Mouse (Mus musculus) forebrain, embryonic 13.5 days (tissue): ENCODE results near the gene Rgl3. TPM values are rescaled to one million over a fixed set of nuclear protein-coding genes. Genes with fewer than 3 reads are reported as not detected.

Experiments used
- ATAC-seq: fragments of 200-750 bp; cut with Nextera tagmentation; 2 replicates; pipeline ENCODE4 v1.8.0; 2017
- H3K27ac ChIP-seq: fragments of 300-500 bp; sonication (generic); 2 replicates; pipeline ENCODE4 v1.5.1; 2015; ENCODE audit warnings: inconsistent platforms, mild to moderate bottlenecking, moderate library complexity
- H3K27me3 ChIP-seq: fragments of 300-500 bp; sonication (generic); 2 replicates; pipeline ENCODE4 v1.6.1; 2015; ENCODE audit warnings: mild to moderate bottlenecking, inconsistent platforms
- H3K36me3 ChIP-seq: fragments of 300-500 bp; sonication (generic); 2 replicates; pipeline ENCODE4 v1.6.1; 2015; ENCODE audit warnings: mild to moderate bottlenecking, inconsistent platforms; ENCODE audit not compliant: poor library complexity, severe bottlenecking
- H3K4me1 ChIP-seq: fragments of 300-500 bp; sonication (generic); 2 replicates; pipeline ENCODE4 v1.6.1; 2015; ENCODE audit warnings: inconsistent platforms
- H3K4me2 ChIP-seq: fragments of 300-500 bp; sonication (generic); 2 replicates; pipeline ENCODE4 v1.6.1; 2015; ENCODE audit warnings: inconsistent platforms, mild to moderate bottlenecking, moderate library complexity
- H3K4me3 ChIP-seq: fragments of 300-500 bp; sonication (generic); 2 replicates; pipeline ENCODE4 v1.5.1; 2015; ENCODE audit warnings: mild to moderate bottlenecking, inconsistent platforms
- H3K9ac ChIP-seq: fragments of 300-500 bp; sonication (generic); 2 replicates; pipeline ENCODE4 v1.6.1; 2015; ENCODE audit warnings: mild to moderate bottlenecking, inconsistent platforms
- H3K9me3 ChIP-seq: fragments of 300-500 bp; sonication (generic); replicated peaks from 2 replicates; pipeline ENCODE4 v1.6.1; 2016; ENCODE audit warnings: inconsistent platforms
- WGBS: fragments of 180-500 bp; shearing (Covaris S2); methylation state at CpG from one replicate; pipeline ENCODE4 v1.1.7; 2015; 5-methylcytosine and 5-hydroxymethylcytosine counted together
- polyA plus RNA-seq: library from polyadenylated mRNA; unstranded; fragments of >200 nt; fragmentation: Nextera tagmentation; extraction: Ambion mirVana; gene quantifications from 2 replicates; pipeline ENCODE4 v1.2.1, GENCODE M21; 2015

The Rgl3 gene
- polyA plus RNA-seq = 1.1 and 1.2 TPM in 2 replicates

- H3K27ac ChIP-seq = no peak within 1 kb of the TSS
- peaks cover 71% of the 10 kb centered on the region for H3K27me3 ChIP-seq
- ATAC-seq = peak; percentile 50; the same call in 1 of the 2 replicates
- H3K4me2 ChIP-seq = peak within 1 kb of the TSS; percentile 59
- H3K4me3 ChIP-seq = peak within 1 kb of the TSS; percentile 39
- no peaks in the 10 kb centered on the region for H3K9me3 ChIP-seq
- WGBS = 1% methylated on average over 42 of the region's 42 CpGs
- H3K36me3 ChIP-seq = no peaks in the 10 kb centered on the region
- peak within 1 kb of the TSS; percentile 53 for H3K9ac ChIP-seq
- H3K4me1 ChIP-seq = peaks cover 22% of the 10 kb centered on the region
These were observed at the start of gene Rgl3 for GRCm38 (mm10) chr9:21989230-21990110. Rgl3 (minus strand) TSS chr9:21989446.

DNA sequence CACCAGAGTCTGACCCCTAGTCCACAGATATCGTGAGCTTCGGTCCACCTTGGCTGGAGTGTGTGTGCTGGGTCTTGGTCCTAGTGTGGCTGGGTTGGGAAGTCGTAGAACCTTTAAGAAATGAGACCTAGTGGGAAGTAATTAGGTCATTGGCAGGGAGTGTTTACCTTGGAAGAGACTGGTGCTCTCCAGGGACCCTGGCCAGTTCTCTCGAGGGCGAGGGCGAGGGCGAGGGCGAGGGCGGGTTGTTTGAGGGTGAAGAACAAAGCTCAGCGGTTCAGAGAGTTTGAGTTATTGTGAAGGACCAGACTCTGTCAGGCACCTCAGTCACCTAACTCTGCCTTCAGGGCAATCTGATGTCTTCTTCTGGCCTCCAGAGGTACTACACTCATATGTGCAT is 48.6 kb upstream of the Rgl3 start:
- no peaks in the 10 kb centered on the region for H3K27me3 ChIP-seq
- no peak overlapping the region for H3K27ac ChIP-seq
- no peak for ATAC-seq
- H3K4me1 ChIP-seq = peaks cover 25% of the 10 kb centered on the region
- H3K4me3 ChIP-seq = no peak overlapping the region
- no peaks in the 10 kb centered on the region for H3K9me3 ChIP-seq
- no peak overlapping the region for H3K4me2 ChIP-seq
- no peak overlapping the region for H3K9ac ChIP-seq
- WGBS = 94% methylated on average over 10 of the region's 10 CpGs
- H3K36me3 ChIP-seq = peaks cover 39% of the 10 kb centered on the region

- WGBS = 35% methylated on average over 6 of the region's 6 CpGs
- peaks cover 62% of the 10 kb centered on the region for H3K36me3 ChIP-seq
- H3K4me1 ChIP-seq = peaks cover 21% of the 10 kb centered on the region
- no peak overlapping the region for H3K9ac ChIP-seq
- no peaks in the 10 kb centered on the region for H3K9me3 ChIP-seq
- no peaks in the 10 kb centered on the region for H3K27me3 ChIP-seq
- H3K27ac ChIP-seq = peak overlapping the region; percentile 54
- H3K4me2 ChIP-seq = no peak overlapping the region
- ATAC-seq = peak; percentile 54
- H3K4me3 ChIP-seq = no peak overlapping the region
These were observed 46.2 kb upstream of the Rgl3 start for GRCm38 (mm10) chr9:22035300-22036044.

- no peaks in the 10 kb centered on the region for H3K9me3 ChIP-seq
- peaks cover 96% of the 10 kb centered on the region for H3K36me3 ChIP-seq
- 94% methylated on average over 9 of the region's 9 CpGs for WGBS
- no peak for ATAC-seq
- no peak overlapping the region for H3K27ac ChIP-seq
- H3K4me1 ChIP-seq = peaks cover 25% of the 10 kb centered on the region
- H3K4me2 ChIP-seq = no peak overlapping the region
- no peak overlapping the region for H3K4me3 ChIP-seq
- no peaks in the 10 kb centered on the region for H3K27me3 ChIP-seq
- no peak overlapping the region for H3K9ac ChIP-seq
These were observed 41.1 kb upstream of the Rgl3 start for GRCm38 (mm10) chr9:22030386-22030785.

DNA sequence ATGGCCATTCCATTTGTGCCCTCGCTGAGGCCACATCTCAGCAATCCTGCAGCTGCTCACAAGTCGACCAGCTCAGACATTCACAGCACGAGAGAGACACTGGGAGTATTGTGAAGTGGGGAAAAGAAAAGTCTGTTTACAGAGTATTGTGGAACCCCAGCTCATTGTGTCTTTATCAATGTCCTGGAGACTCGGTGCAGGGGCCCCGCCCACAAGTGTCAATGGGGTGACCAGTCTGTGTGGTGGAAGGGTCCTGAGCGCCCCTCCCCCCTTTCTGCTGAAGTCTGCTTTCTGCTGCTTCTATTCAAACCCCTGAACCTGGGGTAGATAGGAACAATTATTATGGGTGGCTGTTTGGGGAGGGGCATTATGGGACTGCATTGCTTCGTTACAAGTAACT is 39.2 kb upstream of the Rgl3 start:
- WGBS = 18% methylated on average over 7 of the region's 7 CpGs
- Histone ChIP-seq H3K27ac (no peak overlapping the region), H3K36me3 (peaks cover 96% of the 10 kb centered on the region), H3K27me3 (no peaks in the 10 kb centered on the region), H3K9ac (no peak overlapping the region), H3K4me1 (peaks cover 17% of the 10 kb centered on the region), H3K4me3 (no peak overlapping the region), H3K4me2 (no peak overlapping the region), H3K9me3 (no peaks in the 10 kb centered on the region)
- no peak for ATAC-seq

- 63% methylated on average over 8 of the region's 8 CpGs for WGBS
- Histone ChIP-seq H3K36me3 (peaks cover 80% of the 10 kb centered on the region), H3K27me3 (no peaks in the 10 kb centered on the region), H3K4me1 (peaks cover 17% of the 10 kb centered on the region), H3K9me3 (no peaks in the 10 kb centered on the region), H3K9ac (no peak overlapping the region), H3K27ac (no peak overlapping the region), H3K4me2 (no peak overlapping the region), H3K4me3 (no peak overlapping the region)
- ATAC-seq = no peak
These were observed 35.3 kb upstream of the Rgl3 start for GRCm38 (mm10) chr9:22024592-22024991.

- H3K9ac ChIP-seq = no peak overlapping the region
- no peak overlapping the region for H3K27ac ChIP-seq
- H3K36me3 ChIP-seq = peaks cover 74% of the 10 kb centered on the region
- H3K9me3 ChIP-seq = no peaks in the 10 kb centered on the region
- H3K27me3 ChIP-seq = no peaks in the 10 kb centered on the region
- 83% methylated on average over 7 of the region's 7 CpGs for WGBS
- no peaks in the 10 kb centered on the region for H3K4me1 ChIP-seq
- no peak for ATAC-seq
- no peak overlapping the region for H3K4me3 ChIP-seq
- H3K4me2 ChIP-seq = no peak overlapping the region
These were observed 28.1 kb upstream of the Rgl3 start for GRCm38 (mm10) chr9:22017208-22017825.

DNA sequence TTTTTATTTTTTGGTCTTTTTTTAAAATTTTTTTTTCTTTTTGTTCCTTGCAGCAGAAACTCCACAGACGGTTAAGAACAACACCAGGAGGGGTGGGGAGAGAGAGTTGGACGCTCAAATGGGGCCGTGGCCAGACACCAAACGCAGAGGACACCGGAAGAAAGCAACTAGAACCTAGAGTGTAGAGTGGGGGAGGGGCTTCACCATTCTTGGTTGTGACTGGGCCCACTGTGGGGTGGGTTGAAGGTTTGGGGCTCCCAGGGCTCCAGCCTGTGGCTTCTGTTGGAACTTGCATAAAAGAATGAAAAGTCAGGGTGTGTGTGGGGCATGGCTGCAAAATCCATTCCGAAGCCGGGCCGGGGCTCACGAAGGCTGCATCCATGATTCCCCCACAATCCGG is 27.0 kb upstream of the Rgl3 start:
- no peak overlapping the region for H3K4me2 ChIP-seq
- peaks cover 82% of the 10 kb centered on the region for H3K36me3 ChIP-seq
- no peak overlapping the region for H3K4me3 ChIP-seq
- H3K9ac ChIP-seq = no peak overlapping the region
- H3K9me3 ChIP-seq = no peaks in the 10 kb centered on the region
- H3K4me1 ChIP-seq = no peaks in the 10 kb centered on the region
- no peak overlapping the region for H3K27ac ChIP-seq
- H3K27me3 ChIP-seq = no peaks in the 10 kb centered on the region
- ATAC-seq = no peak
- 65% methylated on average over 10 of the region's 10 CpGs for WGBS

DNA sequence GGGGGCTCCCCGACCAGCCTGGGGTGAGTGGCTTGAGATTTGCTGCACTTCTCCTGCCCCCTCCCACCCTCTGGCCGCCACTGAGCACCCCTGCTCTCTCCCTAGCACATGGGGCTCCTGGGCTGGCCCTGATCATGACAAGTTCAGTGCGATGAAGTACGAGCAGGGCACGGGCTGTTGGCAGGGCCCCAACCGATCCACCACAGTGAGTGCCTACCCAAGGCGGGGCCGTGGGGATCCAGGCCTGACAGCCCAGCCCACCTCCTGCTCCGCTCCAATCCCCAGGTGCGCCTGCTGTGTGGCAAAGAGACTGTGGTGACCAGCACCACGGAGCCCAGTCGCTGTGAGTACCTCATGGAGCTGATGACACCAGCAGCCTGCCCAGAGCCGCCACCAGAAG is 23.5 kb upstream of the Rgl3 start:
- H3K36me3 ChIP-seq = peaks cover 94% of the 10 kb centered on the region
- peak; percentile 23 for ATAC-seq
- H3K27ac ChIP-seq = no peak overlapping the region

GRCm38 (mm10) chr9:22011055-22011454 is 21.8 kb upstream of the Rgl3 start:
- ATAC-seq = peak; percentile 22; the same call in 1 of the 2 replicates

More for the DNA sequence above, 23.5 kb upstream of the Rgl3 start:
- no peak overlapping the region for H3K4me3 ChIP-seq
- no peaks in the 10 kb centered on the region for H3K27me3 ChIP-seq
- WGBS = 90% methylated on average over 13 of the region's 13 CpGs
- no peak overlapping the region for H3K4me2 ChIP-seq
- H3K9ac ChIP-seq = no peak overlapping the region
- H3K9me3 ChIP-seq = no peaks in the 10 kb centered on the region
- H3K4me1 ChIP-seq = no peaks in the 10 kb centered on the region

DNA sequence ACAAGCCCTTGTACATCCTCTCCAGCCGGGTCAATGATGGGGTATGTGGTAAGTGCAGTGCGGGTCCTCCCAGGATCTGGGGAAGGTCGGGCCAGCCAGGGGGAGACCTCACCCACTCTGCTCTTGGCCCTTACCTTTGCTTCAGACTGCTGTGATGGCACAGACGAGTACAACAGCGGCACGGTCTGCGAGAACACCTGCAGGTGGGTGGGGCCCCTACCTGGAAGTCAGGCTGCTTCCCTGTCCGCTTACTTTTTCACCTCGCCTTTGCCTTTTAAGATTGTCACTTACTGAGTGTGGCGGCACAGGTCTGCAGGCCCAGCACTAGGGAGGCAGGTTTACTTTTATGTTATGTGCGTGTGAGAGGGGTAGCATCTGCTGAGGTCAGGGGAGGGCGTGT is 15.3 kb upstream of the Rgl3 start:
- Histone ChIP-seq H3K27me3 (no peaks in the 10 kb centered on the region), H3K4me3 (0 out of 2 replicates have a peak overlapping the region, but pooled peaks have one; percentile 67), H3K9ac (no peak overlapping the region), H3K4me1 (peaks cover 37% of the 10 kb centered on the region), H3K4me2 (0 out of 2 replicates have a peak overlapping the region, but pooled peaks have one; percentile 1), H3K9me3 (no peaks in the 10 kb centered on the region), H3K27ac (no peak overlapping the region), H3K36me3 (peaks cover 57% of the 10 kb centered on the region)
- WGBS = 91% methylated on average over 12 of the region's 12 CpGs
- ATAC-seq = no peak

More at GRCm38 (mm10) chr9:22011055-22011454, 21.8 kb upstream of the Rgl3 start:
- H3K27me3 ChIP-seq = no peaks in the 10 kb centered on the region
- WGBS = 87% methylated on average over 5 of the region's 5 CpGs
- 0 out of 2 replicates have a peak, but pooled peaks cover 2% of the 10 kb centered on the region for H3K4me1 ChIP-seq
- H3K9ac ChIP-seq = no peak overlapping the region
- H3K4me3 ChIP-seq = no peak overlapping the region
- no peak overlapping the region for H3K4me2 ChIP-seq
- no peak overlapping the region for H3K27ac ChIP-seq
- peaks cover 96% of the 10 kb centered on the region for H3K36me3 ChIP-seq
- no peaks in the 10 kb centered on the region for H3K9me3 ChIP-seq

DNA sequence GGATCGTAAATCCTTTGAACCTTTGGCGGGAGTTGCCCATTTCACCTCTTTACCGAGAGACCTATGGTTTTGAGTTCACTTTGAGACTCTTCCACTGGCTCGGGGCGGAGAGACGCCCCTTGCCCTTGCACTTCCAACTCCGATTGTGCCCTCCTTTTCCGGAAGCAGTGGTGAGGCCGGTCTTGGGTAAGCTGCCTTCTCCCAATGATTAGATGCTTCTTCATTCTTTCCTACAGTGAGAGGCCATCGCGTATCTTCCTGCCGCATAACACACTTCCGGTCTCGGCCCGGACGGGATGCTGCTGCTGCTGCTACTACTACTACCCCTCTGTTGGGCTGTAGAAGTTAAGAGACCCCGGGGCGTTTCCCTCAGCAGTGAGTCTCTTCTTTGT is 13.9 kb upstream of the Rgl3 start:
- H3K9ac ChIP-seq = peak overlapping the region; percentile 73
- H3K9me3 ChIP-seq = no peaks in the 10 kb centered on the region
- H3K27ac ChIP-seq = peak overlapping the region; percentile 49
- peaks cover 37% of the 10 kb centered on the region for H3K4me1 ChIP-seq
- ATAC-seq = peak; percentile 3
- peaks cover 43% of the 10 kb centered on the region for H3K36me3 ChIP-seq
- peak overlapping the region; percentile 90 for H3K4me2 ChIP-seq
- whole genome bisulfite sequencing = under 1% methylated on average over 18 of the region's 18 CpGs
- H3K27me3 ChIP-seq = no peaks in the 10 kb centered on the region
- peak overlapping the region; percentile 67 for H3K4me3 ChIP-seq
